Mouse (Mus musculus) gastrocnemius, postnatal 4 days (tissue): ENCODE data around the gene Map3k6. TPM values are rescaled to one million over a fixed set of nuclear protein-coding genes. Genes with fewer than 3 reads are reported as not detected.
A peak's percentile ranks its signal among the peaks of the same experiment; 100 is the strongest.

ENCODE experiments used
- DNase-seq, 2 experiments: peaks; one replicate each; pipeline ENCODE4 v3.0.0; 2021 to 2022; ENCODE audit warnings: low spot score in 2 of 2, mixed read lengths in 2 of 2
- total RNA-seq, 2 experiments: library from RNA; stranded (reverse); gene quantifications; 2 replicates each; pipeline ENCODE4 v1.2.3; 2021

The Map3k6 gene
- total RNA-seq, 2 experiments from 2014 or later: 2.3 to 2.6 TPM

- no peak for DNase-seq
Observed at GRCm38 (mm10) chr4:133213268-133213590, 27.4 kb upstream of the Map3k6 start.

- DNase-seq: no peak
Observed at GRCm38 (mm10) chr4:133213661-133214060, 27.0 kb upstream of the Map3k6 start.

- peak in 1 of 2 experiments; percentile 65 for DNase-seq
Observed at GRCm38 (mm10) chr4:133217641-133218040, 23.0 kb upstream of the Map3k6 start.

GRCm38 (mm10) chr4:133218745-133219144 is 21.9 kb upstream of the Map3k6 start:
- no peak for DNase-seq

GRCm38 (mm10) chr4:133220656-133221055 is 20.0 kb upstream of the Map3k6 start:
- peak in 1 of 2 experiments; percentile 7 for DNase-seq

GRCm38 (mm10) chr4:133221701-133222100 is 18.9 kb upstream of the Map3k6 start:
- DNase-seq: no peak

GRCm38 (mm10) chr4:133223875-133224274 is 16.7 kb upstream of the Map3k6 start:
- peak in 1 of 2 experiments; percentile 7 for DNase-seq

GRCm38 (mm10) chr4:133226073-133226472 is 14.5 kb upstream of the Map3k6 start:
- no peak for DNase-seq

- DNase-seq: no peak
Observed at GRCm38 (mm10) chr4:133227636-133228035, 13.0 kb upstream of the Map3k6 start.

- no peak for DNase-seq
Observed at GRCm38 (mm10) chr4:133229582-133229981, 11.0 kb upstream of the Map3k6 start.

- DNase-seq: no peak
Observed at GRCm38 (mm10) chr4:133233285-133233976, 7.2 kb upstream of the Map3k6 start.

GRCm38 (mm10) chr4:133234771-133235170 is 5.8 kb upstream of the Map3k6 start:
- no peak for DNase-seq

GRCm38 (mm10) chr4:133235415-133235814 is 5.2 kb upstream of the Map3k6 start:
- no peak for DNase-seq

- no peak for DNase-seq
Observed at GRCm38 (mm10) chr4:133237911-133238310, 2.7 kb upstream of the Map3k6 start.

GRCm38 (mm10) chr4:133240934-133241908 is 603 bp downstream of the Map3k6 start:
- DNase-seq: peak; percentile 80 to 89

GRCm38 (mm10) chr4:133241910-133242309 is 1.3 kb downstream of the Map3k6 start:
- no peak for DNase-seq

- no peak for DNase-seq
Observed at GRCm38 (mm10) chr4:133242710-133243109, 2.1 kb downstream of the Map3k6 start.

GRCm38 (mm10) chr4:133243538-133243937 is 2.9 kb downstream of the Map3k6 start:
- no peak for DNase-seq

GRCm38 (mm10) chr4:133244289-133244688 is 3.7 kb downstream of the Map3k6 start:
- DNase-seq: no peak

- DNase-seq: no peak
Observed at GRCm38 (mm10) chr4:133247072-133247471, 6.5 kb downstream of the Map3k6 start.

GRCm38 (mm10) chr4:133247806-133248449 is 7.3 kb downstream of the Map3k6 start:
- DNase-seq: no peak

- DNase-seq: peak; percentile 81 to 84
Observed at GRCm38 (mm10) chr4:133250609-133251008, 10.0 kb downstream of the Map3k6 start.
